Mouse (Mus musculus) myocyte (in vitro differentiated cells): ENCODE measurements around the gene Ackr1.

Source experiments
- POLR2A ChIP-seq: IDR thresholded peaks from one replicate; pipeline ENCODE4 v1.6.1; 2011; ENCODE audit warnings: low read depth, mild to moderate bottlenecking, control low read depth, moderate library complexity; ENCODE audit not compliant: insufficient read length
- REST ChIP-seq: IDR thresholded peaks from one replicate; pipeline ENCODE4 v1.6.1; 2011; ENCODE audit warnings: mild to moderate bottlenecking, control low read depth, moderate library complexity; ENCODE audit not compliant: insufficient read depth, insufficient read length
- TCF12 ChIP-seq: IDR thresholded peaks from one replicate; pipeline ENCODE4 v1.6.1; 2011; ENCODE audit warnings: mild to moderate bottlenecking, control low read depth; ENCODE audit not compliant: poor library complexity, insufficient read depth, severe bottlenecking

DNA sequence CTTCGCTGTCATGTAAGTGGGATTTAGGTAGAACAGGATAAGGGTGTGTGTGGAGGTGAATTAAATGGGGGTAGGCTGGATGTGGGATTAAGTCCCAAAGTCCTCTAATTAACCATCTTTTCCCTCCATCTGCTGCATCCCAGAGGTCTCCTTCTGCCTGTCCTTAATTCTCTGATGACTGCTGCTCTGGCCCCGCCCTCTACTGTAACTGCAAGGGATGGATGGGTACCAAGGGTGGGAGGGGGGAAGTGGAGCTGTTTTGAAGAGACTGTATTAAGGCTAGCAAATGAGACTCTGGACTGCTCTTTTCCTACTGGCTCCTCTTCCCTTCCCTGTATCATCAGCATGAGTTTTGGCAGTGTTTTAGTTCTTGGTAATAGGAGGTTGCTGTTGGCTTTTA lies 36.1 kb upstream of the Ackr1 start:
- TF ChIP-seq POLR2A = no peak
- TF ChIP-seq TCF12 = no peak
- TF ChIP-seq REST = no peak
